Mouse (Mus musculus) c-Kit-positive CD71-positive TER-119-positive erythroid progenitor cells, embryonic 14.5 days (primary cell): ENCODE results near the gene Pip4k2a.

Experiments used
- DNase-seq: peaks from one replicate; pipeline ENCODE4 v3.0.0-alpha.2; 2013; ENCODE audit warnings: low spot score

Gene Pip4k2a

DNA sequence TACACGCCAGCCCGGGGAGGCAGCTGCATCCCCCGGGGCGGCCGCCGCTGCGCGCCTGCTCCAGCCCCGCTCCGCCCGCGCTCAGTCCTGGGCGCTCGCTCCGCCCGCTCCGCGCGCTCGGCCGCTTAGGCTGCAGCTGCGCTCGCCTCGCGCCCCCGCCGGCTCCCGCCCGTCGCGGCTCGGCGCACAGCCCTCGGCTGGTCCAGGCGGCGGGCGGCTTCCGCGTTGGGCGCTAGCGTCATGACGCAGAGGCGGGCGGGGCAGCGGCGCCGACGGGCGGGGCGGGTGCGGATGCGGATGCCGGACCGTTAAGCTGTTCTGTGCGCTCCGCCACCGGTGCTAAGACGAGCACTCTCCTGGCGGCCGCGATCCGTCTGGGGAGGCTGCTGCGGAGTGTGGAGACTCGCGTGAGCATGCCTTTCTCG is at the start of gene Pip4k2a, which contains the start of gene 4930426L09Rik:
Pip4k2a (minus strand) TSS at position 73 of the 425 bp plus-strand sequence.
4930426L09Rik (plus strand) TSS at position 290 of the 425 bp plus-strand sequence.
- DNase-seq, result peak; percentile 85

DNA sequence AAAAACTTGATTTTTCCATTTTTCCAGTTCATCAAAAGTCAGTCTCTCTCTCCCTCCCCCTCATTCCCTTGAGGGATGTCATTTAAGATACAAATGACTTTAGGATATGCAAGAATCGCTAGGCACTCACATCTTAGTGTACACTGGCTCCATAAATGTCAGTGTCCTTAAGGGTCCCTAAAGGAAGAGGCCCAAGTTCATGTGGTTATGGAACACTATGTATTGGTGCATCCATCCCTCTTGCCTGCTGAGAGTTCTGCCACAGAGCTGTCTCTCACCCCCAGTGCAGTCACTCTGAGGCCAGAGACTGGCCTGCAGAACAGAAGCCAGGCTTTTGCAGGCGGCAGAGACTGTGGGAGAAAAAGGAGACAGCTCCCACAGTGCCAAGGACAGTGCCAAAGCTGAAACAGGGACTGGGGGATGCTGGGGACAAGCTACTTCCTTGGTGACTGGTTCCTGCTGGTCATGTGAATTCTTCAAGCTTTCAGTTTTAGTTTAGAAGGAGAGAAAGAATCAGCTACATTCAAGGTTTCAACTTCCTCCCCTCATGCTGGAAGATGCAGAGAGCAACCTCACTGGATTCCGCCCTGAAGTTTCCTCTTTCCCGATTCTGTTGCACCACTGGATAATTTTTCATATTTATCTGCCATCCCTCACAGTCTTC is 40.1 kb upstream of the Pip4k2a start:
- no peak for DNase-seq

DNA sequence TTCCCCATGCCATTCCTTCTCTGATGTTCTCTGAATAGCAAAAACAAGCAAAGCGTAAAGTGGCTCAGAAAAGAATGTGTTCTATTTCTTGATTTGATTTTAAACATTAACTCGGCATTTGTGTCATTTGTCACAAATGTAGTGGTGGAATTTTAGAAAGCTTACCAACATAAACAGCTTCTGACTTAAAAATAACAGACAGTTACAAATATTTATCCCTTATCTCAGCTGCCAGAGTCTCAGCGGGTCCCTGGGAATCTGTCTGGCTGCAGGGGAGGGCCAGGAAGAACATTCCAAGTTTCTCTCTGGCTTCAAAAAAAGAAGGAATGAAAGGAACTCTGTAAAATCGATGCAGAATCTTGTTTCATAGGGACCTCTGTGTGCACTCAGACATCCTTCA is 39.5 kb upstream of the Pip4k2a start:
- no peak for DNase-seq

- DNase-seq, result no peak
These were observed 26.9 kb upstream of the Pip4k2a start for GRCm38 (mm10) chr2:19024807-19025206.

DNA sequence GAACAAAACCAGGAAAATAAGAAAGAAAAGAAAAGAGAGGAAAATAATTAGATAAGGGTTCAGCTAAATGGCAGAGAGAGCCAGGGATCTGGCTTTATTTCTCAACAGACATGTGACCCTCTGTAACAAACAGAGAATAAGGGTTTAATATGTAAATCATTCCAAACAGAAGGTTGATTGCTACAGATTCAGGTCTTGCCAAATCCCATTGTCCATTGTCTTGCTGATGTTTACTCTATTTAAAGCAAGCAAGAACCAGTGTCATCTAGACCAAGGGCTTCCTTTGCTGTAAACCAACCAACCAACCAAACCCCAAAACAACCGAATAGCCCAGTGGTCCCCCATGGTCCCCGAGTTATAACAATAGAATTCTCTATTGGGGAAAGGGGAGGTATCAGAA is 20.1 kb upstream of the Pip4k2a start:
- no peak for DNase-seq

- DNase-seq, result no peak
These were observed 18.9 kb upstream of the Pip4k2a start for GRCm38 (mm10) chr2:19016839-19017238.

GRCm38 (mm10) chr2:19016348-19016747 is 18.4 kb upstream of the Pip4k2a start:
- DNase-seq, result no peak

DNA sequence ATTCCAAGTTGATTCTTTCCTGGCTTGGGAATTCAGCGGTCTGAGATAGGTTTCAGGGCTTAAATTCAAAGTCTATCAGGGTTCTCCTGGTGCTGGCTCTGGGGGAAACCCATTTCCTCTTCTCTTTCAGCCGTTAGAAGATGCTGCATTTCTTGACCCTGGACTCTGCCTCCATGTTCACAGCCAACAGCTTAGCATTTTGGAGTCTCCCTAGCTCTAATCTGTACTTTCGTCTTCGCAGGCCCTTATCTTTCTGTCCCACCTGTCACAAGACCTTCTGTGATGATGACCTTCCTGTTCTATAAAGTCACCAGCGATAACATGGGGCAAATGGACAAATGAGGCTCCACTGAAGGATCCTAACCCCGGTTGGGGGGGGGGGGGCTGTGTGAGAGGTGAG is 13.5 kb upstream of the Pip4k2a start:
- DNase-seq, result peak; percentile 93

DNA sequence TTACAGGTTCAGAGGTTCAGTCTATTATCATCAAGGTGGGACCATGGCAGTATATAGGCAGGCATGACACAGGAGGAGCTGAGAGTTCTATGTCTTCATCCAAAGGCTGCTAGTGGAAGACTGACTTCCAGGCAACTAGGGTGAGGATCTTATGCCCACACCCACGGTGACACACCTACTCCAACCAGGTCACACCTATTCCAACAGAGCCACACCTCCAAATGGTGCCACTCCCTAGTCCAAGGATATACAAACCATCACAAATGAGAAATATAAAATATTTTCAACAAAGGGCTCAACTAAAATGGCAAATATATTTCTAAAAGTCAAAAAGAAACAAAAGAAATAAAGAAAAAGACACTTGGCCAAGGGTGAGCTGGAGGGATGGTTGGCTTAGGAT is 12.6 kb upstream of the Pip4k2a start:
- DNase-seq, result peak; percentile 21

DNA sequence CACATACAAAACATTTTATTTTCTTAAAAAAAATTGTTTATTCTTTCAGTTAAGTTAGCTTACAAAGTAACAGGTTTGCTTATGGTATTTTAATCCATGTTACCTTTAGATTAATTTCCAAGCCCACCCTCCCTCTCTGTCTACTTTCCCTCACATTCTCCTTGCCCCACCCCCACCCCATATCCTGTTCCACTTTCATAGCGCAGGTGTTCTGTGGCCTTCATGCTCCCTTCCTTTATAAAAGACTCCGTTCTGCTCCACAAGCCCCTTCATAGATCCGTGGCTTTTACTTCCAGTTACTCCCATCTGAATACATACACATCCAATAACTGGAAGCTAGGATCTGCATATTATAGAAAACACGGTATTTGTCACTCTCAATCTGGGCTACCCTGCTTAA is 9.7 kb upstream of the Pip4k2a start:
- no peak for DNase-seq

DNA sequence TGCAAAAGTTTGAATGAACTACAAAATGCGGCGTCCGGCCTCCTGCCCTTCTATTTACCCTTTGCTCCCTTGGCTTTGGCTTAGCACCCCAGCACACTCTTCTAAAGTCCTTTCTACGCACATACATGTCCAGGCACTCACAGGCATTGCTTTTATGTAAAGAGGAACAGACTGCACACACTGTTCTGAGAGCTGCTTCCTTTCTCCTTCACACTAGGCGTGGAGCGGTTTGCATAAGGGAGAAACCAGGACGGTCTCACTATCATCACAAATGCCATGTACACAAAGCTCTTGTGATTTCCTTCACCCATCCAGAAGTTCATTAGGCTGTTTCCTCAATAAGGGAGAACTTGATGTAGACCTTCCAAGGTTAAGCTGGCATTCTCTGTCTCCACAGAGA is 8.2 kb upstream of the Pip4k2a start:
- no peak for DNase-seq

DNA sequence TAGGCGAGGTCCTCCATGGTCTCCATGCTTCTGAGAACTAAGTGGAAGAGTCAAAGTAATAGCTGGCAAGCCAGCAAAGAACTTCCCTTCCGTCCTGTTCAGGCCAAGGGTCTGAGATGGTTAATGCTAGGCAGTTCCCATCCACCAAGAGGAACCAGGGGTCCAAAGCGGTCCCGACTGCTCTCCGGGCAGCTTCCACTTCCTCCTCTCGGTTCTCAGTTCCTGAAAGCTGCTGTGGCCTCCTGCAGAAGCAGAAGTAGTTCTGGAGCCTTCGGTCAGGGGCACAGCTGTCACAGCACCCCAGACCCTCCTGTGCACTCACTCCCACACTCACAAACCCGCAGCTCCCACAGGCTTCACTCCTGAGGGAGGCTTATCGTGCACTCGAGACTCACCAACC is 6.9 kb upstream of the Pip4k2a start:
- DNase-seq, result no peak

- no peak for DNase-seq
These were observed 1.5 kb upstream of the Pip4k2a start for GRCm38 (mm10) chr2:18999395-18999794.

DNA sequence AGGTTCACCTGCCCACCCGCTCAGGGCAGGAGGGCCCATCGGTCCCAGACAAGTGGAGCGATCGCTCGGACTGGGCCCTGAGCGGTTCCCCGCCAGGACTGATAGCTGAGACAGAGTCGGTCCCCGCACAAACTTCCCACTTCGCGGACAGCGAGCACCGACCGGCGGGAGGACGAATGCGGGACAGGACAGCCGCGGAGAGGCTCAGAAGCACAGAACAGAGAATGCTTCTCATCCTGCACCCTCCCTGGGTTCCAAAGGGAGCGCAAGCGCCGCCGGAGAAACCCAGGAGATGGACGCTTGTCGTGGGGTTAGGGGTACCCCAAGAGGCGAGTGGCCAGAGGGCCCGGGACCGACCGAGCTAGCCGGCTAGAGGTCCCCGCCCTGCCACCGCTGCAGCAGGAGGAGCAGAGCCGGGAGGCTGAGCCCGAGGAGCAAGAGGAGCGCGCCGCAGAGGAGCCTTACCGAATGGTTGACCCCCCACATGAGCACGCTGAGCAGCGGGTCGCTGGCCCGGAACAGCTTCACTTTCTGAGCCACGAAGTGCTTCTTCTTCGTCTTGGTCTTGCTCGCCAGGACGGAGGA is 447 bp downstream of the Pip4k2a start:
- DNase-seq, result no peak

GRCm38 (mm10) chr2:18996451-18997211 is 1.3 kb downstream of the Pip4k2a start:
- DNase-seq, result no peak

GRCm38 (mm10) chr2:18992512-18993510 is 5.1 kb downstream of the Pip4k2a start:
- DNase-seq, result peak; percentile 75

DNA sequence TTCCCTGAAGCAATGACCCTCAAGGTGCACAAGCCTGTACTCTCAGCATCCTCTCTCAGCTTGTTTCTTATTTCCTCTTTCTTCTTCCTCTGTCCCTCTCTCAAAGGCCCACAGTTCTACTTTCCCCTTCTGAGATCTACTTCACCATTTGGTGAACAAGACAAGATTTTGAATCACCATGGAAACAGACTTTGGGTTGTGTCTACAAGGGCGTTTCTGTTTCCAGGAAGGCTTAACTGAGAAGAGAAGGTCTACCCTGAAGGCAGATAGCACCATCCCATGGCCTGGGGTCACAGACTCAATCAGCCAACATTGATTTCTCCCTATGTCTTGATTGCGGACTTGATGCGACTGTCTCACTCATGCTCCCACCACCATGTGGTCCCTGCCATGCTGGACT is 9.0 kb downstream of the Pip4k2a start:
- no peak for DNase-seq

DNA sequence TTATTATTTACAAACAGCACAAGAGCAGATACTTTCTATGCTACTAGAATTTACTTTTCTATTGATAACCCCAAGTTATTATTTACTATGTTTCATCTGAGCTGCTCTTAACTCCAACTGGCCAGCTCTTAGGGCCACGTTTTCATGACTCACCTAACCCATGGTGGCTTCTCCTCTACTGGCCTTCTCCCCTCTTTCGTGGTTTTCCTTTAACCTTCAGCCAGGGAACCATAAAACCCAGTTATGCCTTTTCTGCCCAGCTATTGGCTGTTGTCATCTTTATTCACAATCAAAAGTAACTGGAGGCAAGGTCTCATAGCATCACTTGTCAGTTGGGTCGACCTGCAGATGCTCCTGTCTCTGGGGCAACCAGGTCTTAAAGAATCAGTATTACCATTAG is 12.4 kb downstream of the Pip4k2a start:
- DNase-seq, result no peak

DNA sequence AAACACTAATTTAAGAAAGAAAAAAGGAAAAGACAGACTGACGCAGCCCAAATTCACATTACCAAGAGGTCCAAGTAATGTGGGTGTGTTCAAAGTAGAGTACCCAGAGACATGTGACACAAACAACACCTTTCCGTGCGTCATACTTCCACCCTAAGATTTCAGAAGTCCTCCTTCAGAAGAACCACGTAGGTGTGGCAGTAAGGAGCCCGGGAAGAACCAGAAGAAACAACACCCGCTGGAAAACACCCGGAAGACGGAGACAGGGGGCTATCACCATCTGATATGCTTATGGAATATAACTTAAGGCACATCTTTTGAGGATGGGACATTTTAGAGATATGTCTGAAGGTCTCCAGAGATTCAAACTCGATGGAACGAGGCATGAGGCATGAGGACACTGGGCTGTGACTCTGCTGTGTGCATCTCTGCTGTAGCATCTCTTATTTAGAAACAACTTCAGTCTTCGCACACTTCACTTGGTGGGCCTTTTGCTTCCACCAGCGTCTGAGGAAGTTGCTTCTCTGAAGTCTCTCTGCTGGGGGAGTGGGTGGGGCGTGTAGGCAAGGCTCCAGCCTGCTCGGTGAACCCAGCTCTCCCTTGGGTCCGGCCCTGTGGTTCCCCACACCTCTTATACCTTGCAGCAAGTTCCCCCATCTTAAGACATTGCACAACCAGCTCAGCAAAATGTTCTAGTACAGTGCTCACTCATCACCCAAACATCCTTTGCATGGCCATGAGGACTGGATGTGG is 13.7 kb downstream of the Pip4k2a start:
- no peak for DNase-seq

GRCm38 (mm10) chr2:18983546-18983945 is 14.4 kb downstream of the Pip4k2a start:
- no peak for DNase-seq

- DNase-seq, result no peak
These were observed 15.3 kb downstream of the Pip4k2a start for GRCm38 (mm10) chr2:18982581-18982980.
